32 mouse cellular contexts compared by ENCODE assay signal in the genomic region with DNA sequence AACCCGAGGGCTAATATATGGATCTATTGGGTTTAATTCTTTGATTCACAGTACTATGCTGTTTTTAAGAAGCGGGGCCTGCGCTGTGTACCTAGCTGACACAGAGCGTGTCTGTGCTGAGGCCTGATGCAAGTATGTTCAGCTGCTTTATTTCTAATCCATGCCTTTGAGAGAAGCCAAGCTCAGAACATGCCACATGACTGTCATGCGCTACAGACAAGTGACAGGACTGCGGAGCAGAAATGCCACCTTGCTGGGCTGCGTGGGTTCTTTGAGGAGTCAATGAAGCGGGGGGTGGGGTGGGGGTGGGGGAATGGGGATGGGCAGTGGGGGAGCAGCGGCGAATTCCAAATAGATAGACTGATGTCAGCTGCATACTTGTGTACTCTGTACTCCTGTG.
"Had no signal": no experiment of that assay in that cellular context is flagged by ENCODE, and none has a peak within 500 bp of the region (broad histone marks: within the 10 kb centered on the region; RNA-seq: fewer than 3 reads in every experiment).

No protein-coding gene starts in this region.

- ATAC-seq: liver, embryonic 12.5 days; liver, postnatal 0 days; midbrain, embryonic 13.5 days; midbrain, embryonic 15.5 days; midbrain, embryonic 16.5 days had no signal

- H3K36me3 ChIP-seq: limb, embryonic 10.5 days; limb, embryonic 12.5 days; limb, embryonic 13.5 days; limb, embryonic 15.5 days; liver, embryonic 12.5 days; liver, embryonic 13.5 days; liver, embryonic 15.5 days; lung, embryonic 15.5 days; midbrain, embryonic 10.5 days; midbrain, embryonic 12.5 days; midbrain, embryonic 13.5 days; midbrain, embryonic 15.5 days; neural tube, embryonic 12.5 days; neural tube, embryonic 13.5 days had no signal

- H3K4me2 ChIP-seq: limb, embryonic 12.5 days; limb, embryonic 13.5 days; limb, embryonic 15.5 days; liver, embryonic 11.5 days; liver, embryonic 12.5 days; liver, embryonic 13.5 days; liver, embryonic 15.5 days; lung, embryonic 14.5 days; lung, embryonic 15.5 days; midbrain, embryonic 11.5 days; midbrain, embryonic 12.5 days; midbrain, embryonic 13.5 days; midbrain, embryonic 15.5 days; neural tube, embryonic 12.5 days; neural tube, embryonic 13.5 days had no signal

- H3K9me3 ChIP-seq: limb, embryonic 10.5 days; limb, embryonic 12.5 days; limb, embryonic 13.5 days; limb, embryonic 15.5 days; liver, embryonic 12.5 days; liver, embryonic 13.5 days; liver, embryonic 15.5 days; lung, embryonic 15.5 days; megakaryocyte, embryonic 14.5 days; midbrain, embryonic 10.5 days; midbrain, embryonic 12.5 days; midbrain, embryonic 13.5 days; midbrain, embryonic 15.5 days; neural tube, embryonic 12.5 days; neural tube, embryonic 13.5 days had no signal

- H3K27me3 ChIP-seq: limb, embryonic 12.5 days; limb, embryonic 13.5 days; limb, embryonic 15.5 days; liver, embryonic 12.5 days; liver, embryonic 13.5 days; liver, embryonic 15.5 days; lung, embryonic 15.5 days; megakaryocyte, embryonic 14.5 days; midbrain, embryonic 12.5 days; midbrain, embryonic 13.5 days; midbrain, embryonic 15.5 days; neural tube, embryonic 12.5 days; neural tube, embryonic 13.5 days had no signal

- H3K9ac ChIP-seq: limb, embryonic 12.5 days; limb, embryonic 13.5 days; limb, embryonic 15.5 days; liver, embryonic 12.5 days; liver, embryonic 13.5 days; liver, embryonic 14.5 days; liver, embryonic 15.5 days; liver, postnatal 0 days; lung, embryonic 14.5 days; lung, embryonic 15.5 days; midbrain, embryonic 12.5 days; midbrain, embryonic 13.5 days; midbrain, embryonic 15.5 days; neural tube, embryonic 12.5 days; neural tube, embryonic 13.5 days had no signal

- H3K4me3 ChIP-seq: limb, embryonic 10.5 days; limb, embryonic 12.5 days; limb, embryonic 13.5 days; limb, embryonic 15.5 days; liver, embryonic 12.5 days; liver, embryonic 13.5 days; liver, embryonic 15.5 days; lung, embryonic 15.5 days; megakaryocyte, embryonic 14.5 days; midbrain, embryonic 10.5 days; midbrain, embryonic 12.5 days; midbrain, embryonic 13.5 days; midbrain, embryonic 15.5 days; myocyte; neural tube, embryonic 12.5 days; neural tube, embryonic 13.5 days had no signal

- H3K27ac ChIP-seq: limb, embryonic 10.5 days; limb, embryonic 12.5 days; limb, embryonic 13.5 days; limb, embryonic 15.5 days; liver, embryonic 12.5 days; liver, embryonic 13.5 days; liver, embryonic 14.5 days; liver, embryonic 15.5 days; lung, embryonic 15.5 days; macrophage; midbrain, embryonic 10.5 days; midbrain, embryonic 12.5 days; midbrain, embryonic 13.5 days; midbrain, embryonic 15.5 days; neural tube, embryonic 12.5 days; neural tube, embryonic 13.5 days had no signal

- DNase-seq: left cerebral cortex, postnatal 4 days; liver; liver, embryonic 13.5 days; liver, postnatal 0 days; lung, adult 18-20 months; lung, adult 2 months; lung, embryonic 14.5 days; lung, postnatal 10 days; lung, postnatal 14 days; lung, postnatal 36 days; lung, postnatal 4 days; midbrain, embryonic 14.5 days had no signal

- H3K4me1 ChIP-seq: midbrain, embryonic 12.5 days had no signal
